Mouse (Mus musculus): ENCODE data around the gene Cpeb2. TPM values are rescaled to one million over a fixed set of nuclear protein-coding genes. Genes with fewer than 3 reads are reported as not detected.
A peak's percentile ranks its signal among the peaks of the same experiment; 100 is the strongest.

The Cpeb2 gene
- polyA plus RNA-seq, 2 experiments, result 4.5 to 5.7 TPM

DNA sequence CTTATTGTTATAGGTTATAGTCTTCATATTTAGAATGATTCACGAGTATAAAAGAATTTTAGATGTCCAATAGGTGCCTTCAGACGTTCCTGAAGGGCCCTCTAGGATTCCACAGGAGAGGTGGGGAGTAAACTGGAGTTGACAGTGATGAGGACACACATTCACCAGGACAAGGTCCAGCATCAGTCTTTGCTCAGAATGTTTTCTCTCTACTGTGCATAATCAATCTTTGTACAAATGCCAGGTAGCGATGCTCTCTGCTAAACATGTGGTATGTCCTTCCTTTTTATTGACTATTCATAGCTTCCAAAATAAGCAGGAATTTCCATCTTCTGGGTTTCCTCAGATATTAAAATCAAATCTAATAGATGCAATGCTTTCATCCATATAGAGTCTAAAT lies 8.7 kb upstream of the Cpeb2 start:
- no peak for TF ChIP-seq POLR2A (IDR thresholded peaks at IDR 0.05; ENCODE audit: borderline replicate concordance, extremely low read depth, insufficient read depth, insufficient read length)
- H3K9ac ChIP-seq (ENCODE audit: low read depth, low read length, severe bottlenecking), result no peak overlapping the region
- no peak for ATAC-seq (ENCODE audit: low FRiP score, low read depth)

DNA sequence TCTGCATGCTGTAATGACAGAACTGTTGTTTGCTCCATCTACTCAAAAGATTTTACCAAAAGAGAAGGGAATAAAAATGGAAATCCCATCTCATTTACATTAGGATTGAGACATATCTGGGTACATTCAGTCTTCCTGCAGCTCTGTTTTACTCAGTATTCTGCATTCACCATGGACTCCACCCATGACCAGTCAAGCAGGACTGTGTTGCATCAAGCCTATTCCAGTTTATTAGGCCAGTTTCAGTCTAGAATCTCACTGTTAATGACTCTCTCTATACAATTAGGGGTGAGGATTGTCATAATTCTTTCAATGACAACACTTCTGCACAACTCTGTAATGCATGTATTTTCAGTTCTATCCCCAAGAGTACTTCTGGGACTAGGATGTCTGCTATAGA lies 6.8 kb upstream of the Cpeb2 start:
- Histone ChIP-seq H3K27ac (replicated peaks; ENCODE audit: low read depth, low read length) (no peak overlapping the region), H3K4me3 (replicated peaks; ENCODE audit: low read length) (no peak overlapping the region), H3K36me3 (ENCODE audit: control insufficient read depth, insufficient read depth, low read length) (no peaks in the 10 kb centered on the region), H3K4me1 (ENCODE audit: control insufficient read depth, insufficient read depth, low read length) (no peaks in the 10 kb centered on the region), H3K9ac (ENCODE audit: low read depth, low read length, severe bottlenecking) (no peak overlapping the region), H3K9me3 (ENCODE audit: control insufficient read depth, low read length) (no peaks in the 10 kb centered on the region), H3K27me3 (ENCODE audit: control insufficient read depth, insufficient read depth, low read length) (no peaks in the 10 kb centered on the region), H3K4me2 (replicated peaks; ENCODE audit: low read depth, low read length, severe bottlenecking) (no peak overlapping the region)
- DNase-seq (ENCODE audit: low spot score) (no peak), ATAC-seq (ENCODE audit: low FRiP score, low read depth) (no peak)
- no peak for TF ChIP-seq POLR2A (IDR thresholded peaks at IDR 0.05; ENCODE audit: borderline replicate concordance, extremely low read depth, insufficient read depth, insufficient read length)

More for the DNA sequence above, 8.7 kb upstream of the Cpeb2 start:
- H3K4me2 ChIP-seq (replicated peaks; ENCODE audit: low read depth, low read length, severe bottlenecking), result no peak overlapping the region
- DNase-seq (ENCODE audit: low spot score), result no peak
- no peaks in the 10 kb centered on the region for H3K9me3 ChIP-seq (ENCODE audit: control insufficient read depth, low read length)
- H3K36me3 ChIP-seq (ENCODE audit: control insufficient read depth, insufficient read depth, low read length), result no peaks in the 10 kb centered on the region
- H3K27ac ChIP-seq (replicated peaks; ENCODE audit: low read depth, low read length), result no peak overlapping the region
- H3K4me3 ChIP-seq (replicated peaks; ENCODE audit: low read length), result no peak overlapping the region
- WGBS, result 62% methylated on average over 3 of the region's 3 CpGs
- no peaks in the 10 kb centered on the region for H3K4me1 ChIP-seq (ENCODE audit: control insufficient read depth, insufficient read depth, low read length)
- H3K27me3 ChIP-seq (ENCODE audit: control insufficient read depth, insufficient read depth, low read length), result no peaks in the 10 kb centered on the region

DNA sequence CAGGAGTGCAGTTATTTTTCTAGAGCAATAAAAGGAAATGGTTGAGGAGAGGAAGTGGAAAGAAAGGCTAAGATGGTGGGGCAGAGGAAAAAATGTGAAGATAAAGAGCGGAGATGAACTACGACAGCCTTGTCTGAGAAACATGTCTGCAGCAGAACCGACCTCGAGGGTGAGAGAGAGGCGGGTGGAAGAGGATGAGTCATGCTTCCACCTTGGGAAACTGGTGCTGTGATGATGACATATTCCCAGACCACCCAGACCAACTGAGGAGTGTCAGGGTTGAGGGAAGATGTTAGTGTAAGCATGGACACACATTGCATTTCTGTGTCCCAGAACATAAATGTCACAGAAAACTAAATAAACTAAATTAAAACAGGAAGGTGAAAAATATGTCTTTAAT lies 5.4 kb upstream of the Cpeb2 start:
- Histone ChIP-seq H3K4me3 (replicated peaks; ENCODE audit: low read length) (no peak overlapping the region), H3K27ac (replicated peaks; ENCODE audit: low read depth, low read length) (no peak overlapping the region), H3K4me1 (ENCODE audit: control insufficient read depth, insufficient read depth, low read length) (0 out of 2 replicates have a peak, but pooled peaks cover 2% of the 10 kb centered on the region), H3K27me3 (ENCODE audit: control insufficient read depth, insufficient read depth, low read length) (no peaks in the 10 kb centered on the region), H3K4me2 (replicated peaks; ENCODE audit: low read depth, low read length, severe bottlenecking) (no peak overlapping the region), H3K36me3 (ENCODE audit: control insufficient read depth, insufficient read depth, low read length) (no peaks in the 10 kb centered on the region), H3K9me3 (ENCODE audit: control insufficient read depth, low read length) (no peaks in the 10 kb centered on the region), H3K9ac (ENCODE audit: low read depth, low read length, severe bottlenecking) (no peak overlapping the region)
- ATAC-seq (ENCODE audit: low FRiP score, low read depth) (no peak), DNase-seq (ENCODE audit: low spot score) (no peak)
- TF ChIP-seq POLR2A (IDR thresholded peaks at IDR 0.05; ENCODE audit: borderline replicate concordance, extremely low read depth, insufficient read depth, insufficient read length), result no peak
- WGBS, result 77% methylated on average over 5 of the region's 5 CpGs

DNA sequence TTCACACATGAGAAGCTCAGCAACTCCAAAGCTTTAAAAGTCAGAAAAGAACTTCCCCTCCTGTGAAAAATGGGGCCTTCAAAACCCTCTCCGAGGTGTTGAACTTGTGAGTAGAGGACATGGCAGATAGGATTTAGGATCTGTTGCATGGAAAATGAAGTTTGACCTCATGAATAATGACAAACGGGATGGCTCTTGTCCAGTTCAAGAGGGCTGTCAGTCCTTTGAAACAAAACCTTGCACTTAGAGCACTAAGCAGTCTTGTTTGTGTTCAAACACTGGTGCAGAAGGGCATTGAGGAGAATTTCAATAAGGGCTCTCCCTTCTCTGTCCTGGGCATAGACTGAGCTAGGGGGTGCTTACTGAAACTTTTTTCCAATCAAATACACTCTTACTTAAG lies 1.9 kb upstream of the Cpeb2 start:
- Histone ChIP-seq H3K27me3 (ENCODE audit: control insufficient read depth, insufficient read depth, low read length) (0 out of 2 replicates have a peak, but pooled peaks cover 3% of the 10 kb centered on the region), H3K9ac (ENCODE audit: low read depth, low read length, severe bottlenecking) (no peak overlapping the region), H3K4me1 (ENCODE audit: control insufficient read depth, insufficient read depth, low read length) (peaks cover 9% of the 10 kb centered on the region; the same call in 1 of the 2 replicates), H3K9me3 (ENCODE audit: control insufficient read depth, low read length) (no peaks in the 10 kb centered on the region), H3K36me3 (ENCODE audit: control insufficient read depth, insufficient read depth, low read length) (no peaks in the 10 kb centered on the region), H3K4me3 (replicated peaks; ENCODE audit: low read length) (no peak overlapping the region), H3K27ac (replicated peaks; ENCODE audit: low read depth, low read length) (no peak overlapping the region), H3K4me2 (replicated peaks; ENCODE audit: low read depth, low read length, severe bottlenecking) (no peak overlapping the region)
- TF ChIP-seq POLR2A (IDR thresholded peaks at IDR 0.05; ENCODE audit: borderline replicate concordance, extremely low read depth, insufficient read depth, insufficient read length), result no peak
- DNase-seq (ENCODE audit: low spot score) (no peak), ATAC-seq (ENCODE audit: low FRiP score, low read depth) (no peak)
- WGBS, result 71% methylated on average over 2 of the region's 2 CpGs

DNA sequence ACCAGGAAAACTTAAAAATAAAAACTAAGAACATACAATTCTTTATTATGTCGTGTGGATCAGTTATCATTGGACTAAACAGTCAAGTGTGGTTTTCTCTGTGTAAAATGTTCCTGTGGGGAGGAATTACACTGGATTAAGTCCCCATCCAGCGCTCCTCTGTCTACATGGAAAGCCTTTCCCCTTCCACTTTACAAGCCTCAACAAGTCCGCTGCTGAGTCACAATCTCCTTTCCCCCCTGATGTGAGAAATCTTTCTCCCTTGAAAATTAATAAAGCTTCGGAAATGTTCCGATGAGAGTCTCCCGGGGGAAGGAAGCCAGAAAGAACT lies 856 bp upstream of the Cpeb2 start:
- DNase-seq (ENCODE audit: low spot score), result peak; percentile 42
- H3K36me3 ChIP-seq (ENCODE audit: control insufficient read depth, insufficient read depth, low read length), result no peaks in the 10 kb centered on the region
- H3K27ac ChIP-seq (replicated peaks; ENCODE audit: low read depth, low read length), result peak overlapping the region; percentile 92
- ATAC-seq (ENCODE audit: low FRiP score, low read depth), result no peak
- 3% methylated on average over 6 of the region's 6 CpGs for WGBS
- 0 out of 2 replicates have a peak, but pooled peaks cover 3% of the 10 kb centered on the region for H3K27me3 ChIP-seq (ENCODE audit: control insufficient read depth, insufficient read depth, low read length)
- peak overlapping the region; percentile 88 for H3K4me3 ChIP-seq (replicated peaks; ENCODE audit: low read length)
- TF ChIP-seq POLR2A (IDR thresholded peaks at IDR 0.05; ENCODE audit: borderline replicate concordance, extremely low read depth, insufficient read depth, insufficient read length), result no peak
- H3K4me1 ChIP-seq (ENCODE audit: control insufficient read depth, insufficient read depth, low read length), result peaks cover 9% of the 10 kb centered on the region; the same call in 1 of the 2 replicates
- peak overlapping the region; percentile 81 for H3K9ac ChIP-seq (ENCODE audit: low read depth, low read length, severe bottlenecking)
- peak overlapping the region; percentile 94 for H3K4me2 ChIP-seq (replicated peaks; ENCODE audit: low read depth, low read length, severe bottlenecking)
- H3K9me3 ChIP-seq (ENCODE audit: control insufficient read depth, low read length), result no peaks in the 10 kb centered on the region

All from limb, embryonic 14.5 days (tissue).